Mouse (Mus musculus) spleen, postnatal 0 days (tissue): Measurements from ENCODE around the gene Olfr490. TPM values are rescaled to one million over a fixed set of nuclear protein-coding genes. Genes with fewer than 3 reads are reported as not detected.

Source experiments
- polyA plus RNA-seq: library from polyadenylated mRNA; unstranded; fragments of >200 nt; fragmentation: Nextera tagmentation; extraction: Ambion mirVana; gene quantifications from 2 replicates; pipeline ENCODE4 v1.2.1, GENCODE M21; 2015

Olfr490 gene
- not detected in 2 replicates for polyA plus RNA-seq

GRCm38 (mm10) chr7:108288834-108289233 is at the start of gene Olfr490:
Gene Olfr490, minus strand, starts transcription at chr7:108288934.

GRCm38 (mm10) chr7:108323574-108323973 is 34.8 kb upstream of the Olfr490 start, which contains the start of gene Olfr492:
Gene Olfr492, minus strand, starts transcription at chr7:108323674.

GRCm38 (mm10) chr7:108313151-108313550 is 24.4 kb upstream of the Olfr490 start, which contains the start of gene Olfr491:
Gene Olfr491, plus strand, starts transcription at chr7:108313451.

GRCm38 (mm10) chr7:108258247-108258646 is 30.5 kb downstream of the Olfr490 start, which contains the start of gene Olfr488:
Gene Olfr488, minus strand, starts transcription at chr7:108258347.

Other genes starting within 250 kb of the Olfr490 start
- gene Olfr479, start 238.2 kb downstream of the Olfr490 start, polyA plus RNA-seq, result not detected in 2 replicates
- gene Olfr480, start 221.6 kb downstream of the Olfr490 start, polyA plus RNA-seq, result not detected in 2 replicates
- not detected in 2 replicates for gene Olfr481, start 209.1 kb downstream of the Olfr490 start, polyA plus RNA-seq
- 0.12 TPM in 2 replicates for gene Olfr482, start 191.3 kb downstream of the Olfr490 start, polyA plus RNA-seq
- not detected in 2 replicates for gene Olfr483, start 188.1 kb downstream of the Olfr490 start, polyA plus RNA-seq
- not detected in 2 replicates for gene Olfr484, start 161.5 kb downstream of the Olfr490 start, polyA plus RNA-seq
- not detected in 2 replicates for gene Olfr485, start 129.1 kb downstream of the Olfr490 start, polyA plus RNA-seq
- gene Olfr486, start 116.2 kb downstream of the Olfr490 start, polyA plus RNA-seq, result not detected in 2 replicates
- gene Olfr487, start 74.3 kb downstream of the Olfr490 start, polyA plus RNA-seq, result not detected in 2 replicates
- gene Olfr488, start 30.6 kb downstream of the Olfr490 start, polyA plus RNA-seq, result not detected in 2 replicates
- not detected in 2 replicates for gene Olfr491, start 24.5 kb upstream of the Olfr490 start, polyA plus RNA-seq
- gene Olfr492, start 34.7 kb upstream of the Olfr490 start, polyA plus RNA-seq, result not detected in 2 replicates
- not detected in 2 replicates for gene Olfr493, start 58.0 kb upstream of the Olfr490 start, polyA plus RNA-seq
- gene Olfr494, start 76.4 kb upstream of the Olfr490 start, polyA plus RNA-seq, result not detected in 2 replicates
- not detected in 2 replicates for gene Olfr495, start 104.2 kb upstream of the Olfr490 start, polyA plus RNA-seq
- not detected in 2 replicates for gene Olfr497, start 131.5 kb upstream of the Olfr490 start, polyA plus RNA-seq
- not detected in 2 replicates for gene Olfr498, start 176.4 kb upstream of the Olfr490 start, polyA plus RNA-seq
- gene Olfr502, start 236.1 kb upstream of the Olfr490 start, polyA plus RNA-seq, result not detected in 2 replicates